Mouse (Mus musculus): ENCODE results near the gene Ovca2. TPM values are rescaled to one million over a fixed set of nuclear protein-coding genes. Genes with fewer than 3 reads are reported as not detected.

Ovca2 gene
- total RNA-seq, 1 experiment, result 14.8 TPM

GRCm38 (mm10) chr11:75209363-75209762, 30.7 kb upstream of the Ovca2 start:
- TF ChIP-seq ZC3H11A (IDR thresholded peaks at IDR 0.05; ENCODE audit: borderline replicate concordance, low read depth, low read length), result no peak
- TF ChIP-seq ZNF384 (IDR thresholded peaks at IDR 0.05; ENCODE audit: low read depth, low read length), result no peak
- no peak for TF ChIP-seq HCFC1 (IDR thresholded peaks at IDR 0.05; ENCODE audit: borderline replicate concordance, insufficient read depth, low read length)
- no peak for TF ChIP-seq MAFK (IDR thresholded peaks at IDR 0.05; ENCODE audit: insufficient read depth, low read depth, low read length)
- TF ChIP-seq CHD2 (IDR thresholded peaks at IDR 0.05; ENCODE audit: low read depth, low read length), result no peak
- in situ Hi-C loops (cut with MboI; ENCODE audit: low sequenced_read_pairs in 2 of 2, unreplicated experiment in 2 of 2), result no loop called here
- Histone ChIP-seq H3K27ac (ENCODE audit: insufficient read depth, low read depth, low read length, poor library complexity, severe bottlenecking) (no peak overlapping the region), H3K36me3 (ENCODE audit: control insufficient read depth, insufficient read depth, low read length, poor library complexity, severe bottlenecking) (no peaks in the 10 kb centered on the region), H3K9ac (ENCODE audit: insufficient read depth, low read depth, low read length, poor library complexity, severe bottlenecking) (no peak overlapping the region), H3K9me3 (ENCODE audit: control insufficient read depth, insufficient read depth, low read depth, low read length) (no peaks in the 10 kb centered on the region), H3K4me3 (ENCODE audit: insufficient read depth in 1 of 2, low read depth in 1 of 2, low read length in 2 of 2, poor library complexity in 1 of 2, severe bottlenecking in 1 of 2) (no peak overlapping the region), H3K4me1 (ENCODE audit: control insufficient read depth in 2 of 2, insufficient read depth in 2 of 2, low read length in 2 of 2, poor library complexity in 1 of 2) (peaks cover 4 to 48% of the 10 kb centered on the region in 2 experiments; a peak in 3 of 4 replicates)
- DNase-seq (ENCODE audit: low read depth, low spot score), result no peak

GRCm38 (mm10) chr11:75206347-75206746, 27.7 kb upstream of the Ovca2 start:
- Histone ChIP-seq H3K4me3 (ENCODE audit: insufficient read depth in 1 of 2, low read depth in 1 of 2, low read length in 2 of 2, poor library complexity in 1 of 2, severe bottlenecking in 1 of 2) (no peak overlapping the region), H3K4me1 (ENCODE audit: control insufficient read depth in 2 of 2, insufficient read depth in 2 of 2, low read length in 2 of 2, poor library complexity in 1 of 2) (peaks cover 4 to 39% of the 10 kb centered on the region in 2 experiments; a peak in 2 of 4 replicates), H3K9me3 (ENCODE audit: control insufficient read depth, insufficient read depth, low read depth, low read length) (no peaks in the 10 kb centered on the region), H3K36me3 (ENCODE audit: control insufficient read depth, insufficient read depth, low read length, poor library complexity, severe bottlenecking) (no peaks in the 10 kb centered on the region), H3K27ac (ENCODE audit: insufficient read depth, low read depth, low read length, poor library complexity, severe bottlenecking) (no peak overlapping the region), H3K9ac (ENCODE audit: insufficient read depth, low read depth, low read length, poor library complexity, severe bottlenecking) (no peak overlapping the region)
- no peak for TF ChIP-seq ZC3H11A (IDR thresholded peaks at IDR 0.05; ENCODE audit: borderline replicate concordance, low read depth, low read length)
- TF ChIP-seq MAFK (IDR thresholded peaks at IDR 0.05; ENCODE audit: insufficient read depth, low read depth, low read length), result no peak
- TF ChIP-seq HCFC1 (IDR thresholded peaks at IDR 0.05; ENCODE audit: borderline replicate concordance, insufficient read depth, low read length), result no peak
- TF ChIP-seq CHD2 (IDR thresholded peaks at IDR 0.05; ENCODE audit: low read depth, low read length), result no peak
- no peak for TF ChIP-seq ZNF384 (IDR thresholded peaks at IDR 0.05; ENCODE audit: low read depth, low read length)
- no peak for DNase-seq (ENCODE audit: low read depth, low spot score)
- in situ Hi-C loops (cut with MboI; ENCODE audit: low sequenced_read_pairs in 2 of 2, unreplicated experiment in 2 of 2), result no loop called here

- no peak overlapping the region for H3K9ac ChIP-seq (ENCODE audit: insufficient read depth, low read depth, low read length, poor library complexity, severe bottlenecking)
Measured at GRCm38 (mm10) chr11:75204472-75204871, 25.8 kb upstream of the Ovca2 start.

GRCm38 (mm10) chr11:75203926-75204325, 25.3 kb upstream of the Ovca2 start:
- no peak overlapping the region for H3K9ac ChIP-seq (ENCODE audit: insufficient read depth, low read depth, low read length, poor library complexity, severe bottlenecking)
- peaks cover 4 to 28% of the 10 kb centered on the region in 2 experiments; a peak in 2 of 4 replicates for H3K4me1 ChIP-seq (ENCODE audit: control insufficient read depth in 2 of 2, insufficient read depth in 2 of 2, low read length in 2 of 2, poor library complexity in 1 of 2)
- no peak overlapping the region for H3K27ac ChIP-seq (ENCODE audit: insufficient read depth, low read depth, low read length, poor library complexity, severe bottlenecking)
- no peaks in the 10 kb centered on the region for H3K36me3 ChIP-seq (ENCODE audit: control insufficient read depth, insufficient read depth, low read length, poor library complexity, severe bottlenecking)
- no peak for DNase-seq (ENCODE audit: low read depth, low spot score)
- H3K4me3 ChIP-seq (ENCODE audit: insufficient read depth in 1 of 2, low read depth in 1 of 2, low read length in 2 of 2, poor library complexity in 1 of 2, severe bottlenecking in 1 of 2), result no peak overlapping the region
- TF ChIP-seq ZNF384 (IDR thresholded peaks at IDR 0.05; ENCODE audit: low read depth, low read length) (no peak), ZC3H11A (IDR thresholded peaks at IDR 0.05; ENCODE audit: borderline replicate concordance, low read depth, low read length) (no peak), CHD2 (IDR thresholded peaks at IDR 0.05; ENCODE audit: low read depth, low read length) (no peak), HCFC1 (IDR thresholded peaks at IDR 0.05; ENCODE audit: borderline replicate concordance, insufficient read depth, low read length) (no peak), MAFK (IDR thresholded peaks at IDR 0.05; ENCODE audit: insufficient read depth, low read depth, low read length) (no peak)
- in situ Hi-C loops (cut with MboI; ENCODE audit: low sequenced_read_pairs in 2 of 2, unreplicated experiment in 2 of 2), result no loop called here
- H3K9me3 ChIP-seq (ENCODE audit: control insufficient read depth, insufficient read depth, low read depth, low read length), result no peaks in the 10 kb centered on the region

More at GRCm38 (mm10) chr11:75204472-75204871, 25.8 kb upstream of the Ovca2 start:
- Histone ChIP-seq H3K36me3 (ENCODE audit: control insufficient read depth, insufficient read depth, low read length, poor library complexity, severe bottlenecking) (no peaks in the 10 kb centered on the region), H3K27ac (ENCODE audit: insufficient read depth, low read depth, low read length, poor library complexity, severe bottlenecking) (no peak overlapping the region), H3K4me1 (ENCODE audit: control insufficient read depth in 2 of 2, insufficient read depth in 2 of 2, low read length in 2 of 2, poor library complexity in 1 of 2) (peaks cover 4 to 32% of the 10 kb centered on the region in 2 experiments; a peak in 2 of 4 replicates), H3K9me3 (ENCODE audit: control insufficient read depth, insufficient read depth, low read depth, low read length) (no peaks in the 10 kb centered on the region), H3K4me3 (ENCODE audit: insufficient read depth in 1 of 2, low read depth in 1 of 2, low read length in 2 of 2, poor library complexity in 1 of 2, severe bottlenecking in 1 of 2) (no peak overlapping the region)
- in situ Hi-C loops (cut with MboI; ENCODE audit: low sequenced_read_pairs in 2 of 2, unreplicated experiment in 2 of 2), result no loop called here
- TF ChIP-seq HCFC1 (IDR thresholded peaks at IDR 0.05; ENCODE audit: borderline replicate concordance, insufficient read depth, low read length) (no peak), ZNF384 (IDR thresholded peaks at IDR 0.05; ENCODE audit: low read depth, low read length) (no peak), MAFK (IDR thresholded peaks at IDR 0.05; ENCODE audit: insufficient read depth, low read depth, low read length) (no peak), CHD2 (IDR thresholded peaks at IDR 0.05; ENCODE audit: low read depth, low read length) (no peak), ZC3H11A (IDR thresholded peaks at IDR 0.05; ENCODE audit: borderline replicate concordance, low read depth, low read length) (no peak)
- no peak for DNase-seq (ENCODE audit: low read depth, low spot score)
